Mouse (Mus musculus) midbrain, embryonic 15.5 days (tissue): ENCODE results near the gene Arv1. TPM values are rescaled to one million over a fixed set of nuclear protein-coding genes. Genes with fewer than 3 reads are reported as not detected.

Experiments
- ATAC-seq: fragments of 200-750 bp; cut with Nextera tagmentation; replicated peaks from 2 replicates; pipeline ENCODE4 v1.8.0; 2017; ENCODE audit warnings: moderate TSS enrichment
- H3K27ac ChIP-seq: fragments of 300-500 bp; sonication (generic); 2 replicates; pipeline ENCODE4 v1.5.1; 2015; ENCODE audit warnings: mild to moderate bottlenecking, inconsistent platforms
- H3K27me3 ChIP-seq: fragments of 300-500 bp; sonication (generic); replicated peaks from 2 replicates; pipeline ENCODE4 v1.6.1; 2015; ENCODE audit warnings: inconsistent platforms
- H3K36me3 ChIP-seq: fragments of 300-500 bp; sonication (generic); replicated peaks from 2 replicates; pipeline ENCODE4 v1.6.1; 2015; ENCODE audit warnings: inconsistent platforms
- H3K4me1 ChIP-seq: fragments of 300-500 bp; sonication (generic); 2 replicates; pipeline ENCODE4 v1.6.1; 2015; ENCODE audit warnings: inconsistent platforms
- H3K4me2 ChIP-seq: fragments of 300-500 bp; sonication (generic); 2 replicates; pipeline ENCODE4 v1.6.1; 2015; ENCODE audit warnings: inconsistent platforms, mild to moderate bottlenecking, moderate library complexity
- H3K4me3 ChIP-seq: fragments of 300-500 bp; sonication (generic); 2 replicates; pipeline ENCODE4 v1.5.1; 2015; ENCODE audit warnings: mild to moderate bottlenecking, inconsistent platforms
- H3K9ac ChIP-seq: fragments of 300-500 bp; sonication (generic); 2 replicates; pipeline ENCODE4 v1.6.1; 2015; ENCODE audit warnings: mild to moderate bottlenecking, inconsistent platforms
- H3K9me3 ChIP-seq: fragments of 300-500 bp; sonication (generic); 2 replicates; pipeline ENCODE4 v1.6.1; 2016; ENCODE audit warnings: inconsistent platforms
- WGBS: fragments of 180-500 bp; shearing (Covaris S2); methylation state at CpG from one replicate; pipeline ENCODE4 v1.1.7; 2015; ENCODE audit warnings: mixed read lengths; 5-methylcytosine and 5-hydroxymethylcytosine counted together
- polyA plus RNA-seq: library from polyadenylated mRNA; unstranded; fragments of >200 nt; fragmentation: Nextera tagmentation; extraction: Ambion mirVana; gene quantifications from 2 replicates; pipeline ENCODE4 v1.2.1, GENCODE M21; 2015

Gene Arv1
- 32.7 and 37.6 TPM in 2 replicates for polyA plus RNA-seq

GRCm38 (mm10) chr8:124721862-124722515 lies at the start of gene Arv1, which contains the start of gene Ttc13:
Arv1 (plus strand) TSS chr8:124722139.
Ttc13 (minus strand) TSS chr8:124721983.
- Histone ChIP-seq H3K4me3 (peak within 1 kb of the TSS; percentile 60), H3K9ac (peak within 1 kb of the TSS; percentile 66), H3K4me1 (peaks cover 27% of the 10 kb centered on the region), H3K27ac (peak within 1 kb of the TSS; percentile 77), H3K36me3 (peaks cover 4% of the 10 kb centered on the region), H3K9me3 (no peaks in the 10 kb centered on the region), H3K27me3 (no peaks in the 10 kb centered on the region), H3K4me2 (peak within 1 kb of the TSS; percentile 73)
- ATAC-seq = peak; percentile 100
- 0% methylated on average over 57 of the region's 59 CpGs for WGBS

DNA sequence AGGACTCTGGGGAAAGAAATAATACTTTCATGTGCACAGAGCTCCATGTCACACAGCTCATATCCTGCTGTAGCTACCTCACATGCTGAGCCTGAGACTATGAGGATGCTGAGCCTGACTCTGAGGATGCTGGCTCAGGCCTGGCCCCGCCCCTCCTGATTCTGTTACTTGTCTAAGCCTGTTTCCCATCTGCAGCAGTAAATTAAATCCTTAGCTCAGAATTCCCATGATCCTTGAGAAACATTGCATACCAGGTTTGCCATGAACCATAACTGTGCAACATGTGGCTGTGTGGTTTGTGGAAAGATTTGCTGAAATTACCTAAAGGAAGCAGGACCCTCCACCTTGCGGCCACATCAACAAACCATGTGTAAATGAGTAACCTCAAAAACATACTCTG lies 49.6 kb upstream of the Arv1 start:
- Histone ChIP-seq H3K36me3 (peaks cover 28% of the 10 kb centered on the region; the same call in 1 of the 2 replicates), H3K9me3 (no peaks in the 10 kb centered on the region), H3K4me2 (no peak overlapping the region), H3K27ac (no peak overlapping the region), H3K4me3 (no peak overlapping the region), H3K27me3 (no peaks in the 10 kb centered on the region), H3K4me1 (0 out of 2 replicates have a peak, but pooled peaks cover 1% of the 10 kb centered on the region), H3K9ac (no peak overlapping the region)
- no peak for ATAC-seq
- WGBS = 96% methylated on average over 2 of the region's 2 CpGs

DNA sequence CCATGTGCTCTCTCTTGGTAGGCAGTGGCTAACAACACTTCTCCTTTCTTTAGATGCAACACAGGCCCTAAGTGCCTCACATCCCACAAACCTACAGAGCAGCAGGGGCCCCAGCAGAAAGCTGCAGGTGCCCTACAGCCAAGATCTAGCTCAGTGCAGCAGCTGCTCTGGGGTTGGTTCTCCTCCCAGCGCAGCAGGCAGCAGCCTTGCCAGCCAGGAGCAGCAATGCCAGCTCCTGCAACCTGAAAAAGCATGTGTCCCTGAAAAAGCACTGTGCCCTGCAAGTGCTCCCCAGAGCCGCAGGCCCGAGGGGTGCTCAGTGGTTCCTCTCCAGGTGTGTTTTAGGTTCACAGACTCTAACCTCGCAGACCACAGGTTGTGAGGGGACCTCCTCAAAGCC lies 45.3 kb upstream of the Arv1 start:
- Histone ChIP-seq H3K36me3 (peaks cover 37% of the 10 kb centered on the region), H3K27ac (no peak overlapping the region)
- ATAC-seq = no peak

DNA sequence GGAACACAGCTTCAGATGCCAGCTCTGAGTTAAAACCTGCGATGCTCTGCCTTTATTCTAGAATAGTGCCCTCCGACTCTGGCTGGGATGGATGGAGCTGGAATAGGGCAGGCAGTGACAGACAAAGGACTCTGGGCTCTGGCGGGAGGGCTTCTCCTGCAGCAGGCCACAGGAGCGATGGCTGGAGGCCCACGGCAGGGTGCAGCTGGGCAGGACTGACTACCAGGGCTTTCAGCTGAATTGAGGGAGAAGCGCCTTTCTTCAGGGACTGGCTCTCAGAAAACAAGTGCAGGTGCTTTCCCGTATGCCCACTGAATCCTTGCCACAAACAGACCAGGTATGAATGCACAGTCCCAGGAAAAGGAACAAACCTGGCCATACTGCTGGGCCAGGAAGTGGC lies 44.9 kb upstream of the Arv1 start:
- no peak overlapping the region for H3K9ac ChIP-seq
- H3K36me3 ChIP-seq = peaks cover 34% of the 10 kb centered on the region
- peak overlapping the region; percentile 74 for H3K27ac ChIP-seq
- WGBS = 81% methylated on average over 7 of the region's 7 CpGs
- H3K4me1 ChIP-seq = 0 out of 2 replicates have a peak, but pooled peaks cover 4% of the 10 kb centered on the region
- H3K27me3 ChIP-seq = no peaks in the 10 kb centered on the region
- no peak for ATAC-seq
- H3K4me2 ChIP-seq = no peak overlapping the region
- H3K4me3 ChIP-seq = no peak overlapping the region
- no peaks in the 10 kb centered on the region for H3K9me3 ChIP-seq

More for the DNA sequence above, 45.3 kb upstream of the Arv1 start:
- no peaks in the 10 kb centered on the region for H3K27me3 ChIP-seq
- no peak overlapping the region for H3K4me3 ChIP-seq
- WGBS = 94% methylated on average over 4 of the region's 4 CpGs
- no peaks in the 10 kb centered on the region for H3K9me3 ChIP-seq
- 0 out of 2 replicates have a peak, but pooled peaks cover 4% of the 10 kb centered on the region for H3K4me1 ChIP-seq
- no peak overlapping the region for H3K4me2 ChIP-seq
- H3K9ac ChIP-seq = no peak overlapping the region

- Histone ChIP-seq H3K27ac (peak overlapping the region; percentile 74), H3K9me3 (no peaks in the 10 kb centered on the region), H3K4me1 (0 out of 2 replicates have a peak, but pooled peaks cover 4% of the 10 kb centered on the region), H3K4me2 (no peak overlapping the region), H3K36me3 (peaks cover 31% of the 10 kb centered on the region), H3K9ac (no peak overlapping the region), H3K27me3 (no peaks in the 10 kb centered on the region), H3K4me3 (no peak overlapping the region)
- 45% methylated on average over 12 of the region's 12 CpGs for whole genome bisulfite sequencing
- peak; percentile 76 for ATAC-seq
Observed at GRCm38 (mm10) chr8:124677486-124677885, 44.5 kb upstream of the Arv1 start.

- no peak for ATAC-seq
- H3K27me3 ChIP-seq = no peaks in the 10 kb centered on the region
- 89% methylated on average over 13 of the region's 13 CpGs for WGBS
- 0 out of 2 replicates have a peak, but pooled peaks cover 4% of the 10 kb centered on the region for H3K4me1 ChIP-seq
- no peak overlapping the region for H3K4me3 ChIP-seq
- H3K4me2 ChIP-seq = no peak overlapping the region
- peaks cover 29% of the 10 kb centered on the region for H3K36me3 ChIP-seq
- no peak overlapping the region for H3K9ac ChIP-seq
- no peak overlapping the region for H3K27ac ChIP-seq
- no peaks in the 10 kb centered on the region for H3K9me3 ChIP-seq
Observed at GRCm38 (mm10) chr8:124678246-124678645, 43.7 kb upstream of the Arv1 start.

DNA sequence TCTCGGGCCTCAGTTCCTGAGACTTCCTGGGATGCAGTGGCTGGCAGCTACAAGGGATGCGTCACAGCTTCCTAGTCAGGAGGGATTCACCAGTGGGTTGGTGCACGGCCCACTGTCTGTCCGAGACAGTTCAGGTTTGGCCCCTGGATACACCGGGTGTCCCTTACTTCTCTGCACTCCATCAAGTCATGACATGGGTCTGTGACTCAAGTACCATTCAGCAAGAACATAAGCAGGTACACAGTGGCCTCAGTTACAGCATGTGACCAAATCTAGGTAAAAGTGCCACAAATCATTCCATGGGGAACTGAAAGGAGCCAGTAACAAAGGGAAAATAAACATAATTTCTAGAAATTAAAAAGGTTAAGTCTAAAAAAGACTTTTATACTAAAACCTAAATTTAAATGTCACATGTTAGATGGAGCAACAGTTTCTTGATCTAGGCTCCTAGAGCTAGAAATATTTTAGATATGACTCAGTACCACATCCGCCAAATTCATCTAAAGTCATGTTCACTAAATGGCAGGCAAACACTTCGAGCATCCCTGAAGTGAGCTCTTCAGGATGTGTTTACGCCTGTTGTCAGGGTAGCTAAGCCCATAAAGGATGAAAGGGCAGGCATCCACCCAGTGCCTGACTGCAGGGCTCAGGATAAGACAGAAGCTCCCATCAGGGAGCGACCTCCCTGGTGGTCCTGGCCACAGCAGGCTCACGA lies 40.7 kb upstream of the Arv1 start:
- Histone ChIP-seq H3K9ac (no peak overlapping the region), H3K36me3 (peaks cover 28% of the 10 kb centered on the region), H3K4me2 (no peak overlapping the region), H3K4me1 (0 out of 2 replicates have a peak, but pooled peaks cover 4% of the 10 kb centered on the region), H3K9me3 (no peaks in the 10 kb centered on the region), H3K4me3 (no peak overlapping the region), H3K27ac (no peak overlapping the region), H3K27me3 (no peaks in the 10 kb centered on the region)
- WGBS = 63% methylated on average over 10 of the region's 10 CpGs
- no peak for ATAC-seq

GRCm38 (mm10) chr8:124681792-124682157 lies 40.2 kb upstream of the Arv1 start:
- Histone ChIP-seq H3K36me3 (peaks cover 24% of the 10 kb centered on the region), H3K4me3 (no peak overlapping the region), H3K9me3 (no peaks in the 10 kb centered on the region), H3K9ac (no peak overlapping the region), H3K27me3 (no peaks in the 10 kb centered on the region), H3K4me2 (no peak overlapping the region), H3K27ac (no peak overlapping the region), H3K4me1 (0 out of 2 replicates have a peak, but pooled peaks cover 4% of the 10 kb centered on the region)
- ATAC-seq = no peak
- WGBS = 46% methylated on average over 10 of the region's 10 CpGs

- Histone ChIP-seq H3K27me3 (no peaks in the 10 kb centered on the region), H3K4me3 (no peak overlapping the region), H3K4me1 (0 out of 2 replicates have a peak, but pooled peaks cover 3% of the 10 kb centered on the region), H3K27ac (no peak overlapping the region), H3K9ac (no peak overlapping the region), H3K36me3 (peaks cover 24% of the 10 kb centered on the region), H3K9me3 (no peaks in the 10 kb centered on the region), H3K4me2 (no peak overlapping the region)
- WGBS = 79% methylated on average over 10 of the region's 10 CpGs
- ATAC-seq = no peak
Observed at GRCm38 (mm10) chr8:124682218-124682617, 39.7 kb upstream of the Arv1 start.

DNA sequence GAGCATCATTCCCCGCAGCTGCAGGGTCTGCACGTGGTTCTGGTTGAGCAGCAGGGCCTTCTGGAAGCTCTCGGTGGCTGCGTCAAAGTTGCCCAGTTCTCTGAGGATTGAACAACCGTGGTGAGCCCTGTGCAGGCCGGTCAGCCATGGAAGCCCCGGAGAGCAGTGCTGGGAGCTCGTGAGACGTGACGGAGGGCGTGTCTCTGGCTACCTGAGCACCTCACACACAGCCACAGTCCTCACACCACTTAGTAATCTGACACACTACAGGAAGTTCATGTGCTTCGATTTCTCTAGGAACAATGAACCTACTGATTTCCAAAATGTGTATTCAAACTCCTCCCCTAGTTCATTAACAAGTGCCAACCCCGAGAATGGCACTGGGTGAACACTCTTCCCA lies 33.0 kb upstream of the Arv1 start:
- no peaks in the 10 kb centered on the region for H3K4me1 ChIP-seq
- no peaks in the 10 kb centered on the region for H3K27me3 ChIP-seq
- WGBS = 96% methylated on average over 13 of the region's 13 CpGs
- H3K9me3 ChIP-seq = no peaks in the 10 kb centered on the region
- H3K36me3 ChIP-seq = peaks cover 27% of the 10 kb centered on the region; the same call in 1 of the 2 replicates
- no peak overlapping the region for H3K4me2 ChIP-seq
- ATAC-seq = no peak
- H3K27ac ChIP-seq = no peak overlapping the region
- no peak overlapping the region for H3K4me3 ChIP-seq
- no peak overlapping the region for H3K9ac ChIP-seq

DNA sequence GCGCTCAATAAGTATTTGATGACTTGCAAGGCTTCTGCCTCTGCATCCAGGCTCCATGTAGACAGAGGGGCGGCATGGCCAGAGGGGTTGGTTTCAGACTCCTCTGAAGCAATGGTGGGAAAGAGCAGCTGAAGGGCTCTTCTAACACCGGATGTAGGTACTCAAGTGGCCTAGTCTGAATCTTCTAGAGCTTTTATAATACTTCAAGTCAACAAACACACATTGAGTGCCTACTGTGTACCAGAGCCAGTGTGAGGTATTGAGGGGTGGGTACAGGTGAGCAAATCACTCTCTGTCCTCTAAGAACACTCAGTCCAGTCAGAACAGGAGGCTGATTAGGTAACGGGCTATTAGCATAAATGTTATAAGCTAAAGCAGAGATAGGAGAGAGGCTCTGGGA lies 30.2 kb upstream of the Arv1 start:
- 94% methylated on average over 4 of the region's 4 CpGs for WGBS
- Histone ChIP-seq H3K4me3 (no peak overlapping the region), H3K36me3 (peaks cover 23% of the 10 kb centered on the region), H3K27me3 (no peaks in the 10 kb centered on the region), H3K9ac (no peak overlapping the region), H3K9me3 (no peaks in the 10 kb centered on the region), H3K4me2 (no peak overlapping the region), H3K27ac (no peak overlapping the region), H3K4me1 (no peaks in the 10 kb centered on the region)
- no peak for ATAC-seq

DNA sequence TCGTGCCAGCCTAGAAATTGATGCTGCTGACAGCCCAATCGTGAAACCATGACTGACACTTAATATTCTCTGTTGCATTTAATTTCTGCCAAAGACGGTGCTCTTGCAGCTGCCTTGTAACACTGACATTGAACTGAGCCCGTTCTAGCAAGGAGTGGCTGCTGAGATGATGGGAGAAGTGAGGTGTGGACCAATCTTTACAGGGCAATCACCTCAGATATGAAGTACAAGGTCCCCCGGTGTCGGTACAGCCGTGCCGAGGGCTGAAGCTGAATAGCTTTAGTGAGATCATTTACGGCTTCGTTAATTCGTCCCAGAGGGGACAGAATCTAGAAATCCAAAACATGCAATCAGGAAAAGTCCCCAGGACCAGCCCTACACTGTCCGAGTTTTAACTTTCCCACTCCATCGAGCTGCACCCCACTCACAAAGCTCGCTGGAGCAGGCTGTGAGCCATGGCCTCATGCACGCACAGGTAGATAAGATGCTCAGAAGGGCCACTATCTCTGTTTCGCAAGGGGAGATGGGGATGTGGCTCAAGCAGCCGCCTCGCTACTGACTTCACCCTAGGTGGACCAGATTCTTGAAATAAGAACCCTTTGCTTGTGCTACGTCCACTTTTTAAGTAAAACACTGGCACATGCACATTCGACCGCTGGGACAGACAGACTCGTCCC lies 26.4 kb upstream of the Arv1 start:
- Histone ChIP-seq H3K27ac (no peak overlapping the region), H3K27me3 (no peaks in the 10 kb centered on the region), H3K4me1 (no peaks in the 10 kb centered on the region), H3K4me3 (no peak overlapping the region), H3K36me3 (peaks cover 25% of the 10 kb centered on the region), H3K4me2 (no peak overlapping the region), H3K9me3 (no peaks in the 10 kb centered on the region), H3K9ac (no peak overlapping the region)
- no peak for ATAC-seq
- 93% methylated on average over 22 of the region's 22 CpGs for WGBS
